Mouse (Mus musculus) kidney, adult 11 months (tissue): ENCODE measurements at regions not wholly inside any gene's neighbourhood (a gene's known extent, or its start where the extent isn't known, plus 50 kb on each side); places are given as distances from the start of the nearest gene placed in this dataset.

Experiments used
- DNase-seq: peaks from one replicate; pipeline ENCODE4 v3.0.0; 2022

DNA sequence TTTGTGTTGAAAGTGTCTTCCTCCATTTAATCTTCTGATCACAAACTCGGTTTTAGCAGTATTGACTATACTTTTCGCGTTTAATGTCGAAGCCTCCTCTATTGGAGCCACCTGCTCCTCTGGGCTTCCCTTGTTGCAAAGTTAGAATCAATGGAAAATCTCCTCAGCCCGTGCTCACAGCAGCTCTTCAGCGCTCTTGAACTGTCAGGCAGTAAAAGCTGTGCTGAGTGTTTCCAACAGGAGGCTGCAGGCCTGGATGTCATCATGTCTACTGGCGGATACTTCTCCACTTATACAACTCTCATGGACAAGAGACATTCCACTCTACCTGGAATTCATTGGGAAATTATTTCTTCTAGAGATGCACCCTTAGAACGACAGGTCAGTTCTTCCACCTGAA is 380.4 kb upstream of the Crim1 start:
- DNase-seq = no peak

DNA sequence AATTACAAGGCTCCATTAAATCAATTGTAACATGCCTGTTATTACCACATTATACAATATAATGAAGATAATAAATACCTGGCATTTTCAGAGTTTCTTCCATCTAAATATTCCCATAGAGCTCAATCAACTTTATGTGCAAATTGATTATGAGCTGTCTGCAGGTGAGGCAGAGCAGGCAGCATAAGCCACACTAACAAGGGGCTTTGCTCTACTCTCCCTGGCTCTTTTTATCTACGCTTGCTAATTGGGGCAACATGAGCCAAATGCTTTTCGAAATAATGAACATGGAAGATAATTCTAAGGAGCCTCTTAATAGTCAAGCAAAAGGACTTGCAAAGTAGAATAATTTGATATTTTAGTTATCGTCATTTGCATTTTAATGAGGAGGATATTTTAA is 356.1 kb upstream of the Crim1 start:
- DNase-seq = no peak

DNA sequence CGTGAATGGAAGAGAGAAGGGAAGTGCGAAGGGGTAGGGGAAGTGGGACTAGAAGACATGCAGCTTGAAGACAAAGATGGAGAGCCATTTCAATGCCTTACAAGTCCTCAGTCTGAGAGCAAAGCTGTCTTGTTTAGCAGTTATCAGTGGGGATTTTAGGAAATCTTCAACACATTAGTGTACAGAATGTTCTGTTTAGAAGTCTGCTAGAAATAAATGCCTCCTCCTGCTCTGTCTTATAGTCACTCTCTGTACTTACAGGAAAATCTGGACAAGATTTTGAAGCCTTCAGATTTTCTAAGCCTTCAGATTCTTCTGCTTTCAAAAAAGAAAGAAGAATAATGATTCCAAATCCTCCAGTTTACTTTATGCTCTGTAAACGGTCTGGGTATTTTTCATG is 325.6 kb upstream of the Crim1 start:
- no peak for DNase-seq

DNA sequence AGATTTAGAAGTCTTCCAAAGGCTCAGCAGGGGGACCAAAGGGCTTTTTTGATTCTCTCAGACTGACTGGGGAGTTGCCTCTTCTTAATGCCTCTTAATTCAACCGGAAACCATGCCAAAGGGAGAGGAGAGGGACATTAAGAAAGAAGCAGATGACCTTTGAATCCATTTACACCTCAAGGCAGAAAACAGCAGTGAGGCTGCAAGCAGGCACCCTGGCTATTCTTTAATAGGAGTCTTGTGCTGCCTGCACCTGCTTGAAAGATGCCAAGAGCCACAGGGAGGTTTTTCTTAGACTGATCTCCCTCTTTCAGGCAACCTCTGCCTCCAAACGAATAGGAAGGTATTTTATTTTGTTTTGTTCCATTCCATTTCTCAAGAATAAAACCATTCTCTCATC is 323.0 kb upstream of the Crim1 start:
- peak; percentile 30 for DNase-seq

DNA sequence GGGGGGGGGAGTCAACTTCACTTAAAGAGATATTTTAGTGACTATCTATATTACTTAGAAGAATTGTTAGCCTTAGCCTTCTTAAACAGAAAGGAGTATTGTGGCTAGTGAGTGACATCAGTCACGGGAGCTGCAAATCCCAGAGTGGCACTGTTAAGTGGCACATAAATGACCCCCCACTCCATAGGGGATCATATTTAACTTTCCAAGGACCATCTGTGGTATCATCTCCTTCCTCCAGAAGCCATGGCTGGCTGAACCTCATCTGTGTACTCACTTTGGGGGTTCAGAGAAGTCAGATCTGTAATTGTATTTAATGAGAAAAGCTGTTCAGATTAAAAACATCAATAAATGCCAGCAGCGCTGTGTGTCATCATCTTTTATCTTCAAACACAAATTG is 314.9 kb upstream of the Crim1 start:
- no peak for DNase-seq

DNA sequence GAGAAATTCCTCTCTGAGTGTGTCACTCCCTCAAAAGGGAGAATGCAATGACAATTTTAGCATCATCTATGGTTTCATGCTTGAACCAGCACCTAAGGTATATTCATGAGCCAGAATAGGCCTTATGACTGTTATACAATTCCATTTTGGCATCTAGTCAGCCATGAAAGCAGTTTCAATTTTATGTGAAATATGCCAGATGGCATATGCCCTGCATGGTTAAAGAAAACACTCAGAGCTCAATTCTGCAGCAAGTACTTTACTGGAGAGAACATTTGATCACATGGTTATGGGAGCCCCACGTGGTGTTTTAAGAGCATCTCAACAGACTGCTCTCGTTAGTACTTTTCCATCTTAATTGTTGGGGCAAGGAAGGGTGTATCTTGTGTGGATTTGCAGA is 310.9 kb upstream of the Crim1 start:
- DNase-seq = no peak

DNA sequence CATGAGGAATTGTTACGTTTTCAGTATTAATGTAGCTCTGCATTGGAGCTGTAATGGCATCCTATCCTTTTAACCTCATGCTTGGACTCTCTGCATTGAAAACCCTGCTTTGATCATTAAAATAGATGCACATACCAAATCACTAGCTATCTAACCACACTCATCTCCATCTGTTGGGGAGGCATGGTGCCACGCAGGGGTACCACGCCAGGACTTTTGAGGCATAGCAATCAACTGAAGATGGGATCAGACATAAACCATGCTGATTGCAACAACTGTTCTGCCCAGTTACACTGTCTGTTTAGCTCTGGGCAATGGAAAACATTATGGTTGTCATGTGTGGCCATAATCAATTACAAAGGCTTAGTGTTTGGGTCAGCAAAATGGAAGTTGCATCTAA is 295.6 kb upstream of the Crim1 start:
- DNase-seq = no peak

DNA sequence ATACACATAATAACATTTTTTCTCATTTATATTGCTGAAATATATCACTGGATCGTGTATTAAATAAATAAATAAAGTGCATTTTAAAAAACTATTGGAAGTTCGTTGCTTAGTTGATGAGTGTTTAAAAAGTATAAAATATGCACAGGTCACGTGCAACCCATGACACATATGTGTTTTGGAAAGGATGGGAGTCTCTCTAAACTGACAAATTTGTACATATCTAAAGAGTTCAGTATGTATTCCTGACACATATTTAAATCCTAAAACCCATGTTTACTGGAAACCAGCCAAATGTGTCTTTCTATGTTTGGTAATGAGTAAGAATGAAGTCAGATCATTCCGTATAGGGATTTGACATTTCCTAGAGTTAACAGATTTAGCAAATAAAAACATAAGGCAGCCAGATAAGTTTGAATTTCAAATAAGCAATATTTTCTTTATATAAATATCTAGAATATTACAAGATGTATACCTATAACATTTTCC is 286.0 kb upstream of the Crim1 start:
- DNase-seq = no peak

DNA sequence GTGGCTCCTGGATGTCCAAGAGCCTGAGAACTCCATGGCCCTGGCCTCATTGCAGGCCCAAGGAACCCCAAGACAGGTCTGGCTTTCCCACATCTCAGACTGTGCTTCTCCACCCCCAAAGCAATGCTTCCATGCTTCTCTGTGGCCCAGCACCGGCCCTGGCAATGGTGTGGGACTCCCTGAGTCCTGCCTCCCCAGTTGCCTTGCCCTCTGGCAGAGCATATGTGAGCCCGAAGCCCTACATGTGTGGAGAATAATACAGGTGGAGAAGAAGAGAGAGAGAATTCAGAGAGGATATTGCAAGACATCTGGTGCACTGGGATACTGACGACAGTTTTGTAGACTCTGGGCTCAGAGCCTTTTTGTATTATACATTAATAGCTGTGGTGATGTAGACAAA is 269.8 kb upstream of the Crim1 start:
- DNase-seq = no peak

DNA sequence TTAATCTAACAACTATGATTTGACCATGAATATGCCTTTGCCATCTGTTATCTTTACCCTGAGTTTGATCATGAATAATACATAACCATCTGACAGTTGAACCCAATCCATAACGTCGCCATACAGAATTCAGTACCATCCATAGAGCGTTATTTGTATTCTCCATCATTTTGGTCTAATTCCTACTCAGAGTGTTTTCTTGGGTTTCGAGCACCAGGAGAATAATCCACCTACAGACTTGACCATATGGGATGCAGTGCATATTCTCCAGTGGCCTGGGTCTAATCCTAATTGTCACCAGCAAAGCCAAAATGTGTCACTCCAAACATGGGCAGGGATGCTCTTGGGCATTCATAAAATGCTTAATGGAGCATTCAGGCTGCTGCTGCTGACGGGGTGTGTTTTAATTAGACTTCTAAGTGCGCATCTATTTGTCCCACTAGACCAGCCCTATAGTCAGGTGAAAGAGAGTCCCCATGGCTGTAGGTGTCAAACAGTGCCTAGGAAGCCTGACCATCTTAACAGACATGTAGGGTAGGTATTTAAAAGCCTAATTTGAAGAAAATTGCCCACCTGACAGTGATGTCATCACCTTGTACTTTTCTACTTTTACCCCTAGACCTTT is 269.0 kb upstream of the Crim1 start:
- DNase-seq = no peak

DNA sequence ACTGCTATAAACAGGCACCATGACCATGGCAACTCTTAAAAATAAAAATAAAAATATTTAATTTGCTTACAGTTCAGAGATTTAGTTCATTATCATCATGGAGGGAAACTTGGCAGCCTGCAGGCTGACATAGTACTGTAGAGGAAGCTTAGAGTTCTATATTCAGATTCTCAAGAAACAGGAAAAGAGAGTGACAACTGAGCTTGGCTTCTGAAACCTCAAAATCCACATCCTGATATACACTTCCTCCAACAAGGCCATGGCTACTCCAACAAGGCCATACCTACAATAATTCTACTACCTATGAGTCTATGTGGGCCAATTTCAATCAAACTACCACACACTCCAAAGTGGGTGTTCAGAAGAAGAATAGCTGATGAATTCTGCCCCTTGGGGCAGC is 266.9 kb upstream of the Crim1 start:
- no peak for DNase-seq

DNA sequence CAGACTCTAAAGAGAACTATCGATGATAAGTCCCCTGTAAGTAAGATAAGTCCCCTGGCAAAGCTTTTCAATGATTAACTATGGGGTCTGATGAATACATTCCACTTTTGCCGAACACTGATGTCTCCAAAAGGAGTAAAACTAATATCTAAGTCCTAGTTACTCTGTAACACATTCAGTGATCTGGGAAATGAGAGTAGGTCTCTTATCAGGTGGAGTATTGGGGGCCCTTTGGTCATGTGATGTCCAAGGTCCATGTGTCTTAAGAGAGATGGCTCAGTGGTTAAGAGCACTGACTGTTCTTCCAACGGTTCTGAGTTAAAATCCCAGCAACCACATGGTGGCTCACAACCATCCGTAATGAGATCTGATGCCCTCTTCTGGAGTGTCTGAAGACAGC is 242.0 kb upstream of the Crim1 start:
- DNase-seq = no peak

DNA sequence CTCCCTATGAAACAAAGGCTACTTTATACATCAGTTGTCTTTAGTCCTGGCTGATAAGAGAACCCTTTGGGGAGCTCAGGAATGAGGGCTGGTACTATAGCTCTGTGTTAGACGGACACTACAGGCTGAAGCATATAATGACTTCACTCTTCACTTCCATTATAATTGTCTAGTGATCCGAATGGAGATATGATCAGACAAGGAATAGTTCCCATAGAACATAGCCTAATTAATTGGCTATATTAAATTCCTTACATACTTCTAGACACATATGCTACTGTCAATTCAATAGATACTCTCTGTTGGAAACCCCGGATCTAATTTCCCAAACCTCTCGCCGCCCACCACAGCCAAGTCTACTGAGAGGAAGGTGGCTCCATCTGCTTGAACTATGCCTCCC is 238.8 kb upstream of the Crim1 start:
- no peak for DNase-seq

DNA sequence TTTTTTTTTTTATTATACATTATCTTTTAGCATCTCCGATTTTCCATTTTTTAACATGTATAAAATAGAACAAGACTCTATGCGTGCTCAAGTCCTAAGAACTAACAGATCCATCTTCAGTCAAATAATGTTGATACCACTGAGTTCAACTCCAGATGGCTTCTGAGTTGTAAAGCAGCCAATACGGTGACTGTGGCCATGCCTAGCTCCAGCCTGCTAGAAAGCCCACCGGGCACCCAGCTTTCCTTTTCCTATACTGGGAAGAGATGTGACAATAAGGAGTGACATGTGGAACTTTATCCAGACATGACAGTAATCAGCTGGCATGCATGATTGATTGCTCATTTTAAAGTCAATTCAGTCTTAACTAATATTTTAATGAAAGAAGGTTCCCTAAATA is 236.7 kb upstream of the Crim1 start:
- no peak for DNase-seq

DNA sequence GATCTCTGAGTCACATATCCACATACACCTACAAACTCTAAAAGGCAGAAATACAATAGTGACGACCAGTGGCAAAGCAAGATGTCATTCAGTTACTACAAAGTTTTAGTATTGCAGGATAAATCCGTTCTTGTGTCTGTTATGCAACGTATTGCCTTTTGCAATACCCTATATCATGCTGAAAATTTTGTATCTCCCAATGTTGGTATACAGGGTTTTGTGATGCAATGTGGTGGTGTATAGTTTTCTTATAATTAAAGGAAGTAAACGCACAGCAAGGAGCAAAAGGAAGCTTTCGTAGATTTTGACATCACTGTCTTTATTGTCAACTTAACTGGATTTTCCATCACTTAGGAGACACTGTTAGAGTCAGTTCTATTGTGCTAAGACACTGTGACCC is 231.5 kb upstream of the Crim1 start:
- no peak for DNase-seq

DNA sequence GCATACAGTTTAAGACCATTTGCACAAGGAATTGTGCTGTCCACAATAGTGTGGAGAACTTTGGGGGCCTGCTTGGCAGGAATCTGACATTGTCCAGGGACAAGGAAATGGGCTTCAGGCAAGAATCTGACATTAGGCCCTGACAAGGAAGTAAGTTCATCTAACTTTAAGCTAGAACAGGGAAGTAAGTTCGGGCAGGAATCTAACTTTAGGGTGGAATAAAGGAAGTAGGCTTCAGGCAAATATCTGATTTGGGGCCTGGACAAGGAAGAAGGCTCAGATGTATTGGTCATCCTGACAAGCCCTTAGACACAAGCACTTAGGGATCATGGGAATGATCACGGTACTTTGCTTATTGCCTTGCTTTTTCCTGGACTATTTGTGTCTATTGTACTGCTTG is 230.9 kb upstream of the Crim1 start:
- DNase-seq = no peak
